Mouse (Mus musculus): ENCODE results near the gene Crtap. TPM values are rescaled to one million over a fixed set of nuclear protein-coding genes. Genes with fewer than 3 reads are reported as not detected.
"Not testable (repeated sequence)": the region's sequence is repeated elsewhere in the genome, so short reads cannot be mapped to it uniquely, and the experiment has no call there.

Gene Crtap
- total RNA-seq, 2 experiments from 2014 or later, result 33.4 to 43.6 TPM

GRCm38 (mm10) chr9:114371717-114372116 lies 18.8 kb downstream of the Crtap start:
- DNase-seq; intact Hi-C loops (cut with DNase I; ENCODE audit: low total_unique reads): not testable (repeated sequence)

- intact Hi-C loops (cut with DNase I; ENCODE audit: low total_unique reads), result not testable (repeated sequence)
These were observed 21.1 kb downstream of the Crtap start for GRCm38 (mm10) chr9:114369389-114369788.

GRCm38 (mm10) chr9:114368471-114368858 lies 22.0 kb downstream of the Crtap start:
- intact Hi-C loops (cut with DNase I; ENCODE audit: low total_unique reads), result no loop called here
- no peak for DNase-seq

More at GRCm38 (mm10) chr9:114369389-114369788, 21.1 kb downstream of the Crtap start:
- DNase-seq, result not testable (repeated sequence)

- intact Hi-C loops (cut with DNase I; ENCODE audit: low total_unique reads), result no loop called here
These were observed 22.5 kb downstream of the Crtap start for GRCm38 (mm10) chr9:114367783-114368470.

GRCm38 (mm10) chr9:114329855-114330254 lies 60.6 kb downstream of the Crtap start, which contains the start of gene Bcl2a1c:
Bcl2a1c (plus strand) TSS chr9:114330135.
- intact Hi-C loops (cut with DNase I; ENCODE audit: low total_unique reads), result not testable (repeated sequence)

More at GRCm38 (mm10) chr9:114367783-114368470, 22.5 kb downstream of the Crtap start:
- DNase-seq, result peak; percentile 74

DNA sequence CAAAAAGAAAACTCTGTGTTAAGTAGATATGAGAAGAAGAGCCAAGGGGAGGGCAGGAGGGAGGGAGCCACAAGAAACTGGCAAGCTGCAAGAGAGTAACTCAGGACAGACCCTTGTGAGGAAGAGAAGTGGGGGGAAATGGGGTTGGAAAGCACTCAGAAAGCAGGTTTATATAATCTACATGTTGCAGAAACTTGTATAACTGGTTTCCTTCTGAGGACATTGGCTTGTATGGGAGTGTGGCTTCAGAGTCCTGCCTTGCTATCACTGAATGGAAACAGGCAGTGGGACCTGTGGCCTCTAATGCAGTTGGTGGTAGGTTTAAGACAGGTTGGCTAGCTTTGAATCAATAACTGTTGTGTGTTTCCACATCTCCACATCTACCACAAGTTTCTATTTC lies 62.1 kb downstream of the Crtap start:
- DNase-seq; intact Hi-C loops (cut with DNase I; ENCODE audit: low total_unique reads): not testable (repeated sequence)

More at GRCm38 (mm10) chr9:114329855-114330254, 60.6 kb downstream of the Crtap start, which contains the start of gene Bcl2a1c:
- DNase-seq, result not testable (repeated sequence)

DNA sequence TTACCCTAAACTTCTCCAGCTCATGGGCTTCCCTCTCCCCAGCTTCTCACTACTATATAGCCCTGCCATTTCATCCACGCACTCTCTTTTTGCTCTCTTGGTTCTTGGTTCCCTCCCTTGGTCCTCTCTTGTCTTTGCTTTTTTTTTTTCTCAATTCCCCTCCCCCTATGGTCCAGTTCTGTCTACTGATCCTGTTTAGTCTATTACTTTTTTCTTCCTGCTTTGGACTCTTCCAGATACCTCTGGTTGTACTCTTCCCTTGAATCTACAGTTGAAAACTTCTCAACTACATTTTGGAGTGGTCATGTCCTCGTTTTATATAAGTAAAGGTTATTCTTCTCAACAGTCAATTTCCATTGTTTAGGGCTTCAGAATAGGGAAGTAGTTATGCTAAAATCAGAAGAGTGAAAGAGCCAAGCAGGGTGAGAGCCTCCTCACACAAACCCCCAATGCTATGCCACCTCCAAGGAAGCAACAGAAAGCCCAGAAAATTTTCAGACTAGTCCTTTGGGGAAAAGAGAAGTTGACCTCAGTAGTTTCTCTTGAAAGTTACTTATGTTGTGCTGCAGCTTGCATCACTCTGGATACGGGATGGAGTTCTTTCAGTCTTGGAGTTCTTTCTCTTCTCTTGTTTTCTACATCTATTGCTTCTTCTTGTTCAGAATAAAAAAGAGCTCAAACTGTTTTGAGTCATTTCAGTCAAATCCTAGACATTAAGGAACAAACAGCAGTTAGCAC lies 64.3 kb downstream of the Crtap start:
- DNase-seq, result no peak
- intact Hi-C loops (cut with DNase I; ENCODE audit: low total_unique reads), result no loop called here

Other genes starting within 250 kb of the Crtap start
- gene Bcl2a1c, start 60.5 kb downstream of the Crtap start, total RNA-seq (2021), result not detected
- gene Glb1, start 10.4 kb upstream of the Crtap start, total RNA-seq (2021), result 10 to 100 TPM in 1 of 2 experiments, 1 to 10 TPM in 1; 9.9 to 10.3 TPM
- 1 to 10 TPM; 1.8 to 2.3 TPM for gene Tmppe, start 10.4 kb upstream of the Crtap start, total RNA-seq (2021)
- not detected for gene Ccr4, start 114.2 kb upstream of the Crtap start, total RNA-seq (2021)
- not detected for gene C130032M10Rik, start 125.0 kb upstream of the Crtap start, total RNA-seq (2021)
- gene Trim71, start 173.7 kb upstream of the Crtap start, total RNA-seq (2021), result not detected
- 10 to 100 TPM; 15.3 to 15.4 TPM for gene Cnot10, start 249.5 kb upstream of the Crtap start, total RNA-seq (2021)

Measured in gastrocnemius, postnatal 14 days (tissue).